Mouse (Mus musculus) liver, postnatal 0 days (tissue): ENCODE data around the gene Ccdc172.

Source experiments
- CTCF ChIP-seq: sonication (generic); IDR thresholded peaks from 2 replicates; pipeline ENCODE4 v1.5.1; 2016; ENCODE audit warnings: antibody characterized with exemption, low read depth
- EP300 ChIP-seq: IDR thresholded peaks from 2 replicates; pipeline ENCODE4 v1.6.1; 2016; ENCODE audit warnings: antibody characterized with exemption, low read depth, mild to moderate bottlenecking

GRCm38 (mm10) chr19:58536691-58537090, 24.9 kb downstream of the Ccdc172 start:
- TF ChIP-seq CTCF (no peak), EP300 (no peak)
